Mouse (Mus musculus): ENCODE measurements at regions not wholly inside any gene's neighbourhood (a gene's known extent, or its start where the extent isn't known, plus 50 kb on each side); places are given as distances from the start of the nearest gene placed in this dataset.

GRCm38 (mm10) chr2:101175124-101175523 is 449.4 kb upstream of the Rag2 start:
- no peak for DNase-seq (ENCODE audit: low spot score in 2 of 2)

GRCm38 (mm10) chr2:101206637-101207036 is 417.9 kb upstream of the Rag2 start:
- DNase-seq (ENCODE audit: low spot score in 2 of 2) = no peak

- DNase-seq (ENCODE audit: low spot score in 2 of 2) = no peak
Measured at GRCm38 (mm10) chr2:101209136-101209535, 415.4 kb upstream of the Rag2 start.

GRCm38 (mm10) chr2:101220759-101221158 is 403.8 kb upstream of the Rag2 start:
- no peak for DNase-seq (ENCODE audit: low spot score in 2 of 2)

GRCm38 (mm10) chr2:101242983-101243382 is 381.5 kb upstream of the Rag2 start:
- DNase-seq (ENCODE audit: low spot score in 2 of 2) = no peak

- DNase-seq (ENCODE audit: low spot score in 2 of 2) = no peak
Measured at GRCm38 (mm10) chr2:101247133-101247532, 377.4 kb upstream of the Rag2 start.

- no peak for DNase-seq (ENCODE audit: low spot score in 2 of 2)
Measured at GRCm38 (mm10) chr2:101252228-101252627, 372.3 kb upstream of the Rag2 start.

- DNase-seq (ENCODE audit: low spot score in 2 of 2) = no peak
Measured at GRCm38 (mm10) chr2:101256464-101256863, 368.1 kb upstream of the Rag2 start.

- no peak for DNase-seq (ENCODE audit: low spot score in 2 of 2)
Measured at GRCm38 (mm10) chr2:101263934-101264333, 360.6 kb upstream of the Rag2 start.

GRCm38 (mm10) chr2:101266685-101267374 is 357.7 kb upstream of the Rag2 start:
- DNase-seq (ENCODE audit: low spot score in 2 of 2) = no peak

GRCm38 (mm10) chr2:101274045-101274664 is 350.4 kb upstream of the Rag2 start:
- DNase-seq (ENCODE audit: low spot score in 2 of 2) = no peak

- DNase-seq (ENCODE audit: low spot score in 2 of 2) = no peak
Measured at GRCm38 (mm10) chr2:101284886-101285285, 339.6 kb upstream of the Rag2 start.

- no peak for DNase-seq (ENCODE audit: low spot score in 2 of 2)
Measured at GRCm38 (mm10) chr2:101288119-101288518, 336.4 kb upstream of the Rag2 start.

- DNase-seq (ENCODE audit: low spot score in 2 of 2) = no peak
Measured at GRCm38 (mm10) chr2:101289168-101289567, 335.4 kb upstream of the Rag2 start.

GRCm38 (mm10) chr2:101290738-101291137 is 333.8 kb upstream of the Rag2 start:
- no peak for DNase-seq (ENCODE audit: low spot score in 2 of 2)

GRCm38 (mm10) chr2:101295678-101296368 is 328.7 kb upstream of the Rag2 start:
- peak in 1 of 2 experiments; percentile 26 for DNase-seq (ENCODE audit: low spot score in 2 of 2)

GRCm38 (mm10) chr2:101296369-101296682 is 328.2 kb upstream of the Rag2 start:
- DNase-seq (ENCODE audit: low spot score in 2 of 2) = no peak

- DNase-seq (ENCODE audit: low spot score in 2 of 2) = peak; percentile 16 to 25
Measured at GRCm38 (mm10) chr2:101296778-101297177, 327.7 kb upstream of the Rag2 start.

GRCm38 (mm10) chr2:101299126-101299525 is 325.4 kb upstream of the Rag2 start:
- no peak for DNase-seq (ENCODE audit: low spot score in 2 of 2)

GRCm38 (mm10) chr2:101300106-101300505 is 324.4 kb upstream of the Rag2 start:
- no peak for DNase-seq (ENCODE audit: low spot score in 2 of 2)

- no peak for DNase-seq (ENCODE audit: low spot score in 2 of 2)
Measured at GRCm38 (mm10) chr2:101321286-101321914, 303.1 kb upstream of the Rag2 start.

GRCm38 (mm10) chr2:101356709-101357108 is 267.8 kb upstream of the Rag2 start:
- no peak for DNase-seq (ENCODE audit: low spot score in 2 of 2)

- DNase-seq (ENCODE audit: low spot score in 2 of 2) = no peak
Measured at GRCm38 (mm10) chr2:101364256-101364655, 260.3 kb upstream of the Rag2 start.
